Mouse (Mus musculus): ENCODE results near the gene Scn5a. TPM values are rescaled to one million over a fixed set of nuclear protein-coding genes. Genes with fewer than 3 reads are reported as not detected.

Scn5a gene
- polyA plus RNA-seq, 1 experiment from 2014 or later = 0.22 TPM

DNA sequence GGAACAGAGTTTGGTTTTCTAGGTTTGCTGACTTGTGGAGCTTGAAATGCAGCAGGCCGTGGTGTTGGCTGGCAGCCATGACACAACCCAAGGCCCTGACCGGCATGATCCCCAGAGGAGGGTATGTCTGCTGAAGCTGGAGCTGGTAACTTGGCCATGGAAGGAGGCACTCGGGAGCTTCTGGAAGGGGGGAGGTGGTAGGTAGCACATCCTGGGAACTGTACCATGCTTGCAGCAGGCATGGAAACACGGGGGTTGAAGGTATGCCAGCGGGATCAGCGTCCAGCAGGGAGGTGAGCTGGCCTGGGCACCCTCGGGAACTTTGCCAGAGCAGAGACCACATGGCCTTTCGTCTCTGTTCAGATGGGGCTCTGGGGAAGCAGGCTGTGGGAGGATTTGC, 55.5 kb downstream of the Scn5a start:
- H3K27me3 ChIP-seq (ENCODE audit: control insufficient read depth, insufficient read depth, low read length) = no peaks in the 10 kb centered on the region
- H3K9ac ChIP-seq (ENCODE audit: low read length) = no peak overlapping the region
- H3K4me1 ChIP-seq (ENCODE audit: control insufficient read depth, insufficient read depth, low read length) = no peaks in the 10 kb centered on the region
- H3K4me2 ChIP-seq (ENCODE audit: low read depth, low read length) = no peak overlapping the region
- ATAC-seq (ENCODE audit: insufficient read depth, low FRiP score) = no peak
- 71% methylated on average over 8 of the region's 8 CpGs for WGBS
- no peaks in the 10 kb centered on the region for H3K36me3 ChIP-seq (ENCODE audit: control insufficient read depth, insufficient read depth, low read length)
- no peak overlapping the region for H3K4me3 ChIP-seq (replicated peaks; ENCODE audit: low read length)
- H3K9me3 ChIP-seq (replicated peaks; ENCODE audit: control insufficient read depth, low read length) = no peaks in the 10 kb centered on the region
- H3K27ac ChIP-seq (ENCODE audit: low read length) = no peak overlapping the region

DNA sequence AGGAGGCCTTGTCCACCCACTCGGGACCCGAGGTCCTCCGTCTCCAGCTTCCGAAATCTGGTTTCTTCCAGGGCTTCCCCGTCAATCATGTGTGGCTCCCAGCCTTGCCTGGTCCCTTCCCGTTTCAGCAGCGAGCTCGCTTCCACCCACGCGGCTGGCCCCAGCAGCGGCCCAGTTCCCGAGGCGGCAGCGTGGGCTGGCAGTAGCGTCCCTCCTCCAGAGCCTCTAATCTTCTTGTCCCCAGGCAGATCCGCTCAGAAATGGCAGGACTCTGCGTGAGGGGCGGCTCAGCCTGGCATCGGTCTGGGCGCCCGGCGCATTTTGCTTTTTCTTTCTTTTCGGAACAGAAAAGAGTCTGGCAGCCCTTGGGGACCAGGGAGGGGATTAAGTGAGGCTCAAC, 59.7 kb downstream of the Scn5a start:
- Histone ChIP-seq H3K4me2 (ENCODE audit: low read depth, low read length) (no peak overlapping the region), H3K9me3 (replicated peaks; ENCODE audit: control insufficient read depth, low read length) (no peaks in the 10 kb centered on the region), H3K4me1 (ENCODE audit: control insufficient read depth, insufficient read depth, low read length) (no peaks in the 10 kb centered on the region), H3K4me3 (replicated peaks; ENCODE audit: low read length) (no peak overlapping the region), H3K27ac (ENCODE audit: low read length) (no peak overlapping the region), H3K36me3 (ENCODE audit: control insufficient read depth, insufficient read depth, low read length) (no peaks in the 10 kb centered on the region), H3K27me3 (ENCODE audit: control insufficient read depth, insufficient read depth, low read length) (no peaks in the 10 kb centered on the region), H3K9ac (ENCODE audit: low read length) (no peak overlapping the region)
- WGBS = 67% methylated on average over 23 of the region's 23 CpGs
- no peak for ATAC-seq (ENCODE audit: insufficient read depth, low FRiP score)

DNA sequence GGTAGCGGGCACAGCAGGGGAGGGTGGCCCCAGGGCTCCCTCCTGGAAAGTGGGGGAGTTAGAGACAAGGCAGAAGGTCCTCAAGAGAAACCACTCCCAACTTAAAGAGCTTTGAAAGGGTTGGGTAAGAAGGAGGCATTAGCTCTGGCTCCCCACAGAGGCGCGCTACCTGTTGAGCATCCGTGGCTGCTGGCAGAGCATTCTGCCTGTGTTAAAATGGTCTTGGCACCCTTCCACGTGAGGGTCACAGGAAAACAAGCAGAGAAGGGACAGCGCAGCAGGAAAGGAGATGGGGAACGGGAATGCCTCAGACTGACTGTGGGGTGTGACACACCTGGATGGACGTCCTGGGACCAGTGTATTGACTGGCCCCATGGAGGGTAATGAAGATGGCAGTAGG, 60.6 kb downstream of the Scn5a start:
- H3K4me2 ChIP-seq (ENCODE audit: low read depth, low read length) = no peak overlapping the region
- H3K9ac ChIP-seq (ENCODE audit: low read length) = no peak overlapping the region
- no peak overlapping the region for H3K4me3 ChIP-seq (replicated peaks; ENCODE audit: low read length)
- no peak for ATAC-seq (ENCODE audit: insufficient read depth, low FRiP score)
- H3K9me3 ChIP-seq (replicated peaks; ENCODE audit: control insufficient read depth, low read length) = no peaks in the 10 kb centered on the region
- no peak overlapping the region for H3K27ac ChIP-seq (ENCODE audit: low read length)
- no peaks in the 10 kb centered on the region for H3K36me3 ChIP-seq (ENCODE audit: control insufficient read depth, insufficient read depth, low read length)
- no peaks in the 10 kb centered on the region for H3K27me3 ChIP-seq (ENCODE audit: control insufficient read depth, insufficient read depth, low read length)
- H3K4me1 ChIP-seq (ENCODE audit: control insufficient read depth, insufficient read depth, low read length) = no peaks in the 10 kb centered on the region
- 69% methylated on average over 8 of the region's 8 CpGs for WGBS

DNA sequence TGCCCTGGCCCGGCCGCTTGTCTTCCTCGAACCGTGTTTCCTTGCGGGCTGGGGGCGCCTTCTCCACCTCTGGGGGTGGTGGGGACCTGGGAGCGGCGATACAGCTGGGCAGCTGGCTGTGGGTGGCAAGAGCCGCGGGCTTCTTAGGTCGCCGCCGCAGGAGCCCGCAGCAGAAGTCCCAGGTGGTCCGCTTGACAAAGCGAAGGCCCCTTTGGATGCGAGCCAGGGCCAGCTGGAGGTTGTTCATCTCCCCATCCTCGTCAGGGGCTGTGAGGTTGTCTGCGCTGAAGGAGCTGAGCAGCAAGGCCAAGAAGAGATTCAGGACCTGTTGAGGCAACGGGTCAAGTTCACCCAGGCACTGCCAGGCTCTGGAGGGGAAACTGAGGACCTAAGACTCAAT, 61.3 kb downstream of the Scn5a start:
- Histone ChIP-seq H3K36me3 (ENCODE audit: control insufficient read depth, insufficient read depth, low read length) (no peaks in the 10 kb centered on the region), H3K4me3 (replicated peaks; ENCODE audit: low read length) (no peak overlapping the region), H3K9ac (ENCODE audit: low read length) (no peak overlapping the region), H3K9me3 (replicated peaks; ENCODE audit: control insufficient read depth, low read length) (no peaks in the 10 kb centered on the region), H3K27me3 (ENCODE audit: control insufficient read depth, insufficient read depth, low read length) (no peaks in the 10 kb centered on the region), H3K4me1 (ENCODE audit: control insufficient read depth, insufficient read depth, low read length) (no peaks in the 10 kb centered on the region), H3K27ac (ENCODE audit: low read length) (no peak overlapping the region), H3K4me2 (ENCODE audit: low read depth, low read length) (peak overlapping the region; percentile 34; the same call in 1 of the 2 replicates)
- 25% methylated on average over 20 of the region's 20 CpGs for WGBS
- no peak for ATAC-seq (ENCODE audit: insufficient read depth, low FRiP score)

DNA sequence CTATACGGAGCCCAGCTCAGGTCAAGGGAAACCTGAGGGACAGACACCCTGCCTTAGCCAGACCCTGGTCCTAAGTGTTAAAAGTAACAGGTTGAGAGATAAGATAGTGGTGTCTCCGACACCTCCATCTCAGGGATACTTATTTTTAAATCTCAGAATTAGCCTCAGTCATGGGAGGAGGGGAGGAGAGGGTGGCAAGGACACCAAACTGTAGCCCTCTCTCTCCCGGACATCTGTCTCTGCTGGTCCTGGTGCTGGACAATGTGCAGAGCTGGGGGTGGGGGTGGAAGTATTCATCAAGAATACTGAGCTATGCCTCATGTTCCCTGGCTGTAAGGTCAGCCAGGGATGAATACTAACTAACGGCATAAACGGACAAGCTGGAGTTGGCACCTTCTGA, 62.0 kb downstream of the Scn5a start:
- Histone ChIP-seq H3K4me1 (ENCODE audit: control insufficient read depth, insufficient read depth, low read length) (no peaks in the 10 kb centered on the region), H3K27ac (ENCODE audit: low read length) (no peak overlapping the region), H3K36me3 (ENCODE audit: control insufficient read depth, insufficient read depth, low read length) (no peaks in the 10 kb centered on the region), H3K9me3 (replicated peaks; ENCODE audit: control insufficient read depth, low read length) (no peaks in the 10 kb centered on the region), H3K4me3 (replicated peaks; ENCODE audit: low read length) (no peak overlapping the region), H3K9ac (ENCODE audit: low read length) (no peak overlapping the region), H3K4me2 (ENCODE audit: low read depth, low read length) (no peak overlapping the region), H3K27me3 (ENCODE audit: control insufficient read depth, insufficient read depth, low read length) (no peaks in the 10 kb centered on the region)
- no peak for ATAC-seq (ENCODE audit: insufficient read depth, low FRiP score)
- 50% methylated on average over 5 of the region's 5 CpGs for WGBS

DNA sequence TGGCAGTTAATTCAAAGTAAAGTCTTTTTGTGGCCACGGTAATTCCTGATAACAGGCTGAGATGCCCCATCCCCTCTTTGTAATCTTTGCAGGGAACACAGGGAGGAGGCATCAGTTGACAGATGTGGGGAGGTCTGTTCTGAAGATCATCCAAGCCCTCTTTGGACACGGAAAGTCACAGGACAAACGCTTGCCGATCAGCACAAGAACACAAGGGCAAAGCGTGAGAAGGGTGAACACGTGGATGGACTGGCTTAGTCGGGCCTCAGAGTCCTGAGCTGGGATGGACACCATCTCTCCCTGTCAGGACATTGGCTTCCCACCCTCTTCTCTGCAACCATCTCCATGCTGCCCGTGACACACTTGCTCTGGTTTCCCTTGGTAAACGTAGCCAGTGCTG, 63.4 kb downstream of the Scn5a start:
- H3K9ac ChIP-seq (ENCODE audit: low read length) = no peak overlapping the region
- no peaks in the 10 kb centered on the region for H3K4me1 ChIP-seq (ENCODE audit: control insufficient read depth, insufficient read depth, low read length)
- H3K27ac ChIP-seq (ENCODE audit: low read length) = no peak overlapping the region
- H3K4me3 ChIP-seq (replicated peaks; ENCODE audit: low read length) = no peak overlapping the region
- no peaks in the 10 kb centered on the region for H3K9me3 ChIP-seq (replicated peaks; ENCODE audit: control insufficient read depth, low read length)
- no peaks in the 10 kb centered on the region for H3K27me3 ChIP-seq (ENCODE audit: control insufficient read depth, insufficient read depth, low read length)
- H3K4me2 ChIP-seq (ENCODE audit: low read depth, low read length) = no peak overlapping the region
- no peaks in the 10 kb centered on the region for H3K36me3 ChIP-seq (ENCODE audit: control insufficient read depth, insufficient read depth, low read length)
- no peak for ATAC-seq (ENCODE audit: insufficient read depth, low FRiP score)
- 87% methylated on average over 9 of the region's 9 CpGs for WGBS

DNA sequence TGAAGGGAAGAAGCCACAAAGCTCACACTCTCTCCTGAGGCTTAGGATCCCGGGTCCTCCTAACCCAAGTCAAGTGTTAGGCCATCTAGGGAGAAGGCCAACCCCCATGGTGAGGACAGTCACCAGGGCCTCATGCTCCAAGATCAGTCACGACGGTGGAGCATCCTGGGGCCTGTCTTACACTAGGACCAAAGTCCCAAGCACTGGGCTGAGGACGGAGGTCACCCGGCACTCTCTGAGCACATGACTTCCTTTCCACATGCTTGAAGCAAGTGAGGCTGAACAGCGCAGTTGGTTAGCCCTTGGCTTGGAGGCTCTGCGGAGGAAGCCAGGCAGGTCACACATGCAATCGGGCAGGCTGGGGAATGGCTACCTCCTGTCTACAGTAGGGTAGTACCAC, 63.8 kb downstream of the Scn5a start:
- ATAC-seq (ENCODE audit: insufficient read depth, low FRiP score) = no peak
- Histone ChIP-seq H3K27me3 (ENCODE audit: control insufficient read depth, insufficient read depth, low read length) (no peaks in the 10 kb centered on the region), H3K36me3 (ENCODE audit: control insufficient read depth, insufficient read depth, low read length) (no peaks in the 10 kb centered on the region), H3K9me3 (replicated peaks; ENCODE audit: control insufficient read depth, low read length) (no peaks in the 10 kb centered on the region), H3K4me3 (replicated peaks; ENCODE audit: low read length) (no peak overlapping the region), H3K4me2 (ENCODE audit: low read depth, low read length) (no peak overlapping the region), H3K27ac (ENCODE audit: low read length) (no peak overlapping the region), H3K4me1 (ENCODE audit: control insufficient read depth, insufficient read depth, low read length) (no peaks in the 10 kb centered on the region), H3K9ac (ENCODE audit: low read length) (no peak overlapping the region)
- WGBS = 89% methylated on average over 8 of the region's 8 CpGs

DNA sequence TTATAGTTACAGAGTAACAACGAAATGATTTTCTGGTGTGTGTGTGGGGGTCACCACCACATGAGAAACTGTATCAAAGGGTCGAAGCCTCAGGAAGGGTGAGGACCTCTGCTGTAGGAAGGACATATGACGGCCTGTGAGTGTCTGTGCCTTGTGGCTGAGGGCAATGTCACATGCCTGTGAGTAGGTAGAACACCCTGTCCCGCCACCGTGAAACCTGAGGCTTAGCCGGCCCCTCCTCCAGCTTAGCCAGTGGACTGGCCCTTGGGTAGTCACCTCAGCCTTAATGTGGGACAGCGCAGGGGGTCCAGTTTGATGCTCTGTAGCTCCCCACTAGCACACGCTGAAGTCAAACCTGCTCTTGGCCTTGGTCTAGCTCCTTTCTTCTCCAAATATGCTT, 65.0 kb downstream of the Scn5a start:
- Histone ChIP-seq H3K4me2 (ENCODE audit: low read depth, low read length) (no peak overlapping the region), H3K27me3 (ENCODE audit: control insufficient read depth, insufficient read depth, low read length) (no peaks in the 10 kb centered on the region), H3K27ac (ENCODE audit: low read length) (no peak overlapping the region), H3K4me1 (ENCODE audit: control insufficient read depth, insufficient read depth, low read length) (no peaks in the 10 kb centered on the region), H3K9me3 (replicated peaks; ENCODE audit: control insufficient read depth, low read length) (no peaks in the 10 kb centered on the region), H3K36me3 (ENCODE audit: control insufficient read depth, insufficient read depth, low read length) (no peaks in the 10 kb centered on the region), H3K4me3 (replicated peaks; ENCODE audit: low read length) (no peak overlapping the region), H3K9ac (ENCODE audit: low read length) (no peak overlapping the region)
- no peak for ATAC-seq (ENCODE audit: insufficient read depth, low FRiP score)
- 83% methylated on average over 8 of the region's 8 CpGs for WGBS

DNA sequence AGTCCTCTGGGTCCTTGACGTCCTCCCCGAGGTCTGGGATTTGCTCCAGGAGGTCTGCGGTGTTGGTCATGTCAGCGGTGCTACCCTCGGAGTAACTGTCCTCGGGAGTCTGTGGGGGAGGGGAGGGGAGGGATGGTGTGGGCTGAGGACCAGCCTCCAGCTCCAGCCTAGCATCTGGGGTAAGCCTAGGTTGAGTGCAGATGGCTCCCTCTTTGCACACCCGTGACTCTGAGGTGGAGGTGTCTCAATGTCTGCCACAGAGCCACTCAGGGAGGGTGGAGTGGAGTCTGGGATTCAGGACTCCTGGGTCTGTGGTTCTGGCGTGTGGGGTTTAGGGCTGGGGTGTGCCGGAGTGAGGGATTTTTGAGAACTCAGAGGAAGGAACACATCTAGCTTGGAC, 65.8 kb downstream of the Scn5a start:
- Histone ChIP-seq H3K4me1 (ENCODE audit: control insufficient read depth, insufficient read depth, low read length) (no peaks in the 10 kb centered on the region), H3K27me3 (ENCODE audit: control insufficient read depth, insufficient read depth, low read length) (no peaks in the 10 kb centered on the region), H3K4me2 (ENCODE audit: low read depth, low read length) (no peak overlapping the region), H3K9ac (ENCODE audit: low read length) (no peak overlapping the region), H3K4me3 (replicated peaks; ENCODE audit: low read length) (no peak overlapping the region), H3K36me3 (ENCODE audit: control insufficient read depth, insufficient read depth, low read length) (no peaks in the 10 kb centered on the region), H3K9me3 (replicated peaks; ENCODE audit: control insufficient read depth, low read length) (no peaks in the 10 kb centered on the region), H3K27ac (ENCODE audit: low read length) (no peak overlapping the region)
- no peak for ATAC-seq (ENCODE audit: insufficient read depth, low FRiP score)
- 90% methylated on average over 9 of the region's 9 CpGs for WGBS

DNA sequence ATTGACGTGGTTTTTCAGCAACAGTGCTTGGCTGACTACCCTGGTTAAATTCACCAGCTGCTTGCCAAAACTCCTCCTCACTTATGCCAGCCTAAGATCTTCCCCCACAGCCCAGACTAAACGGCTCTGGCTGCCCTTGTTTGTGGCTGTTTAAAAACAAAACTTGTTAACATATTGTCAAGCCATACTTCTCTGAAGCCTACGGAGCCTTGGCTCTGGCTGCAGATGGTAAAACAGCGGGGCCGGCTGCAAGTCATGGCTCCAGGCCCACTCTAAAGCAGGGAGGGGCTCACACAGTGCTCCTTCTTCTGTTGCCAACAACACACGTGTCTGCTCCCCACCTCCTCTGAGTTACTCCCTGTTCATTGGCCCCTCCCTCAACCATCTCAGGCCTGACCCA, 67.9 kb downstream of the Scn5a start:
- Histone ChIP-seq H3K4me3 (replicated peaks; ENCODE audit: low read length) (no peak overlapping the region), H3K9ac (ENCODE audit: low read length) (no peak overlapping the region), H3K36me3 (ENCODE audit: control insufficient read depth, insufficient read depth, low read length) (no peaks in the 10 kb centered on the region), H3K9me3 (replicated peaks; ENCODE audit: control insufficient read depth, low read length) (no peaks in the 10 kb centered on the region; the same call in 1 of the 2 replicates), H3K4me1 (ENCODE audit: control insufficient read depth, insufficient read depth, low read length) (no peaks in the 10 kb centered on the region), H3K27me3 (ENCODE audit: control insufficient read depth, insufficient read depth, low read length) (no peaks in the 10 kb centered on the region), H3K27ac (ENCODE audit: low read length) (no peak overlapping the region), H3K4me2 (ENCODE audit: low read depth, low read length) (no peak overlapping the region)
- ATAC-seq (ENCODE audit: insufficient read depth, low FRiP score) = peak; percentile 44; the same call in 1 of the 2 replicates
- 56% methylated on average over 6 of the region's 6 CpGs for WGBS
